Mouse (Mus musculus) forelimb bud, embryonic 11.5 days (tissue): ENCODE measurements around the gene Kcnip1.

Experiments
- DNase-seq: peaks from one replicate; pipeline ENCODE4 v3.0.0-alpha.2; 2012; ENCODE audit warnings: low read depth, low spot score

Kcnip1 gene

DNA sequence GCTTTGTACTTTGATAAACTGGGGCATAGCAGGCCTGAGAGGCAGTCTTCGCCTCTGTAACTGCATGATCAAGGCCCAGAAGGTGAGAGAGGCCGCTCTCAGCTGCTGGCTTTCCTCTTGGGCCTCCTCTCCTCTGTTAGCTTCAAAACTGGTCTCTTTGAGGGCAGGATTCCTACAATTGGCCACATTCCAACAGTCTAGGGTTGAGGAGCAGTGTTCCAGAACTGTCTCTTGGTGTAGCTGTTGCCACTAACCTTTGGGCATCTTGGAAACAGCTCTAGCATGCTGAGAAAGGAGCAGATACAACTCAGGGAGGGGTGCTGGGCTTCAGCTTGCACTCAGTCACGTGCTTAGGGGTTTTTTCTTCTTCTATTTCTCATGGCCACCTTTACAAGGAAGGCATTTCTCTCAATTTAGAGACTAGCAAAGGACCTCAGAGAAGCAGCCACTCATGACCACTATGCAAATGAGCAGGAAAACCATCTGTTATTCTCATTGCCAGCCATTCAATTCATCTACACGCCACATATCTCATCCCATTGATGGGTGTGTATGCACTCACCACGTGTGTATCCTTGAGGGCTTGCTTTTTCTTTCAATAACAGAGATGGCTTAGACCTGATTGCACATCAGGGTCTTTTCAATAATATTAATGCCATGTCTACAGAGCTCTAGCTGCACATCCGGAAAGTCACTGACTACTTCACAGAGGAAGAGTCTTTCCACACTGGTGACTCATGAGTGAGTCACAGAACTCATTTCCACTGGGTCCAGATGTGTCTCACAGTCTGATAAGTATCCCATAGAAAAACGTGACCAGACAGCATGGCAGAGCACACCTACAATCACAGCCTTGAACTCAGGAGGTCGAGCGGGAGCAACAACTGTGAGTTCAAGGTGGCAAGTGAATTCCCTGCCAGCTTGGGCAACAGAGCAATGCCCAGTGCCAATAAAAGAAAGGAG, 225.7 kb downstream of the Kcnip1 start:
- DNase-seq = no peak

DNA sequence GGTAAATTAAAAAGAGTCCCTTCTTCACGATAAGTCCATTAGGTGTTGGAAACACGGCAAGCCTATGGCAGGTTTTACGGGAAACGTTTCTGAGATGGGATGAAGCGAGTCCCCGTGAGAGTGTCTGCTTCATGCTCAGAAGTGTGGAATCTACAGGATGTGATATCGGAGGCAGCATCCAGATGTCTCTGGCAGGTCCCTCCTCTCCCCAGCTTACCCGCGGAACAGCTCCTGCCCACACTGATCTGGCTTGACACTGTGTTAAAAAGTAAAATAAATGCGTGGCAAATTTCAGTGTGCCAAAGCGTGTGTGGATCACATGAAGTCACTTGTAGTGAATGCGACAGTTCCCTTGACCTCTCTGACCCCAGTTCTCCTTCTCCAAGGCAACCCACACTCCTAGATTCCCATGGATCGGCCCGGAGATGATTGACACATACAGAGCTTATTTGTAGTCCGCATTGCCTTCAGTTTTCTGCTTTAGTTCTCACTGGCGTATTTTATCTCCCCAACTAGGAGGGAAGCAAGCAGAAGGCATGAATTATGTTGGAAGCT, 231.7 kb downstream of the Kcnip1 start:
- DNase-seq = no peak

DNA sequence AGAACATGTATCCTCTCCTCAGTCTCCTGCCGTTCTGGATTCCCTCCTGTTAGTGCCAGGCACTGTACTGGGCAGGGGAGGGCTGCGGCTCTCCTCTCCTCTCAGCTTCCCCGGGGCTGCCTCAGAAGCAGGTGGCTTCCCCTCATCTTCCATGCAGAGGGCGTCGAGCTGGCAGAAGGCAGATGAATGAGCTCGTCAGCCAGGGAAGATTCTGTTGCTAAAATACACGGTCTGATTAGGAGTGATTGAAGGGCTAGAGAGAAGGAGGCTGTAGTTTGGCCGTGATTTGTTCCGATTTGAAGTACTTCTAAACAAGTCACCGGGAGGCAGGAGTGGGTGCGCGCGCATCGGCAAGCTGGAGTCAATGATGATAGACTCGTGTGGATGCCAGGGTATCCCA, 236.3 kb downstream of the Kcnip1 start:
- no peak for DNase-seq

DNA sequence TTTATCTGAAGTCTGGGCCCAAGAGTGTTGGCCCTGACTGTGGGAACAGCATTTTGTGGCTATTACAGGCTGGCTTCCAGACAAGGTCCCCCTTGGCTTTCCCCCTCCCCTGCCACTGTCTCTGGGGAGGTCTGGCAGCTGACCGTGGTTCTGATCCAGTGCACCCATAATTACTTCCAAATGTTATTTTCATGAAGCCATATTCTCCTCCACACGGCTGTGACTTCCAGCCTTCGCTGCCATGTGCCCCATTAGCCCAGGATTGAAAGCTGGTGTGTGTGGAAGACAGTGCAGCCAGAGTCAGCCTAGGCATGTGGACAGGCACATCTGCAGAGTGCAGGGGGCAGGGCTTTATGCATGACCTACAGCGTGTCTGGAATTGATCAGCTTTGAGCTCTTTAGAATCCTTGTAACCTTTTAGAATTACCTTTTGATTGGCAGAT, 240.5 kb downstream of the Kcnip1 start:
- DNase-seq = peak; percentile 61

DNA sequence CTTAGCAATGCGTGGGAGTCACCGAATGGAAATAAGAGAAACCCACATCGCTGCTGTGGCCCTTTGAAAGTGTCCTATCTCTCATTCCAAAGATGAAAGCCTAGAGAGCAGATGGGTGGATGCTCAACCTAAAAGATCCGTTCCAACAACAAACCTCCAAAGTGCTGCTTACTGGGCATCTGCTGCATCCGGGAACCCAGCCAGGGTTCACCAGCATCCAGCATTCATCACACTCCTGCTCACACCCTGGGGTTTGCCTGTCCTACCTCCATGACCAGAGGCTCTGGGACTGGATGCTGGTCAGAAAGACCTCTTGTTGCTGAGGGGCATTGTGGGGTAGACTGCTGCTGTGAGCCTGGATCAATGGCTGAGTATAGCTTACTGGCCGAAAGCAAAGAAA, 241.4 kb downstream of the Kcnip1 start:
- no peak for DNase-seq

DNA sequence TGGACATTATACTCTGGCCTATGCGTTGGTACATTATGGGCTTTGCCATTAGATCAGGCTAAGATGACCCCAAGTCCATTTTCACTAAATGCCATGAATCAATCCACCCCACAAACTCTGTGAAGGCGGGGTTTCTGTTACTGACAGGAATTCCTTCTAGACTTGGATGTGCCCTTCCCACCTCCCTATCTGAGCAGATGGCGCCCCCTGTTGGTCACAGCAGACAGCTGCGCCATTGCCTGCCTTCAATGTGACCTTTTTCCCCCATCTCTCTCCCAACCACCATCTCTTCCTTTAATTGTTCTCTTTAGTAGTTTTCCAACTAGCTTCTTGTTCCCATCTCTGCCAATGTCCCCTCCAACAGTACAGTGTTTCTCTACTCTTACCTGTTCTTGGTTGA, 243.0 kb downstream of the Kcnip1 start:
- no peak for DNase-seq

DNA sequence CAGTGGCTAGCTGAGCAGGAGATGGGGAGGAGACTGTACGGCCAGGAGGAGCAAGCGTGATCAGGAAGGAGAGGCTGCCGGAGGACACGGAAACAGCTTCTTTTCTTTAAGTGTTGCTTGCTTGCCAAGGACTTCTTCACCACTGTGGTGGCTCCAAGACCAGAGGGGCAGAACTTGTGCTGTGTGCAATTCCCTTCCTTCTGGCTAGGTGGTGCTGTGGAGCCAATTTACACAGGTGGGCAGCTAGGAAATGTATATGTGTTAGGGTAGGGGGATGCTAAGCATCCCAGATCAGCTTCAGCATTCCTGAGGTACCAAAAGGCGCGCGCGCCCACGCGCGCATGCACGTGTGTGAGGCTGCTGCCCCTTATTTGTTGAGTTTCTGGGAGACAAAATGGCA, 243.5 kb downstream of the Kcnip1 start:
- DNase-seq = no peak

DNA sequence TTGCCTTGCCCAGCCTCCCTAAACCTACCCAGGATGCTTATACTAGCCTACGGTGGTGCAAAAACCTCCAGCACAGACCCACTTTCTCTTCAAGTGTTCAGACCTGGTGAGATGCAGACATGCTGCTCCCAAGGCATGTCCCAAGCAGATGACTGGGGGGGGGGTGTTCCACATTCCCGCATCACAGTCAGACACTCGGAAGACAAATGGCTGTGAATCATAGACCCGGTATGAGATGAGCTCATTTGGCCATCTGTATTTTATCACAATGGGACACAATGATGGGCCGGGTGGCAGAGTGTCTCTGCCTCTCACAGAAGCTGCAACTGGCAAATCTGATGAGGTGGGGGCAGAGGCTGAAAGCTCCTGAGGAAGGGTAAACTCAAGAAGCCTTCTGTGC, 244.2 kb downstream of the Kcnip1 start:
- DNase-seq = no peak

DNA sequence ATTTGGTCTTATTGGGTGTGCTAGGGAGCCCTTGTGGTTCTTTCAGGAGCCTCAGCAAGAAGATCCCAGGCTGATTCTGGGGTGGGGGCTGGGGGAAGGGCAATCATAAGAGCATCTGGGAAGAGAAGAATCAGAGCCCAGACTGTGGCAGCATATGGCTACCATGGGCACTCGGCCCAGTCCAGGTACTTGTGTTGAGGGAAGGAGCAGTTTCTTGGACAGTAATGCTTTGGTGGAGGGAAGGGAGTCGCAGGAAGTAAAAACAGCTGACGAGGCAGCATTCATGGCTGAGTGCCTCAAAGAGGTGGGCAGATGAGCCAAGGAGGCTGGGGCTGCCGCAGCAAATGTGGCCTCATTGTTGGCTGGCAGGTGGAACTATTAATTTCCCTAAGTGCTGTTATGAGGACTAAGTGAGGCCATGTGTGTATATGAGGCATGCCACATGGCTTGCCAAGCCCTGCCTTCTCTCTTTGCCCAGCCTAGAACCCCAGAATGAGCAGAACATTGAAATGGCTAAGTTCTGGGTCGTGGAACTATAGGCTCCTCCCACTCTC, 245.5 kb downstream of the Kcnip1 start:
- DNase-seq = no peak

DNA sequence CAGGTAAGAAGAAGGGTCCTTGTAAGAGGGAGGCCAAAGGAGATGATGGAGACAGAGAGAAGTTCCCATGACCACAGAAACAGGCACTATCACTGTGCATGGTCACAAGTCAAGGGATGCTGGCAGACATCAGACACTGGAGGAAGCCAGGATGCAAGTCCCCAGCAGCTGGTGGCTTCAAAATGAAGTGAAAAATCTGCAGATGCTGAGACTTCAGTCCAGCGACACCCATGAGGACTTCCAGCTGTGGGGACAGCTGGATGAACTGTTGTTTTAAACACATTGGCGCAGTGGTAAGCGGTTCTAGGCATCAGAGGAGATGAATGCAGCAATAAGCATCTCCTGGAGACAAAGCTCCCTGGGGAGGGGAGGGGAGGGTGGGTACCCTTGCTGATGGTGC, 246.6 kb downstream of the Kcnip1 start:
- no peak for DNase-seq

DNA sequence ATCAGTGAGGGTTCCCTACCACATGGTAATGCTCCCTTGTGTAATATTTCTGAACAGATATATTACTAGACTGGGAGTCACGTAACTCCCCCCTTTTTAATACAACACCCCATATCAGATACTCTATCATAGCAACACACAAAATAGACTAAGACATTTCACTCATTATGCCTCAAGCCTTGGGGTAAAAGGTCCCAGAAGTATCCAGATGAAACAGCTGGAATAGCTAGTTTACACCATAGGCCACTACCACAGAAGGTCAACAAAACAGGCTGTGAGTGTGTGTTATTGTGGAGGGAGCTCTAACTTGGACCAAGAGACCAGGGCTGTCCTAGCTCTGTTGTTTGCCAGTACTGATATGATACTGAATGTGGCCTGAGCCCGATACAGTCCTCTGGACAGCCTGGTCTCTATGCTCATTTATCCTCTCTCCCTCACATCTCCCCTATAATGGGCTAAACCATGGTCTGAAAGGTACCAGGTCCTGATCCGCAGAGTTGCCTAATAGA, 247.1 kb downstream of the Kcnip1 start:
- no peak for DNase-seq

DNA sequence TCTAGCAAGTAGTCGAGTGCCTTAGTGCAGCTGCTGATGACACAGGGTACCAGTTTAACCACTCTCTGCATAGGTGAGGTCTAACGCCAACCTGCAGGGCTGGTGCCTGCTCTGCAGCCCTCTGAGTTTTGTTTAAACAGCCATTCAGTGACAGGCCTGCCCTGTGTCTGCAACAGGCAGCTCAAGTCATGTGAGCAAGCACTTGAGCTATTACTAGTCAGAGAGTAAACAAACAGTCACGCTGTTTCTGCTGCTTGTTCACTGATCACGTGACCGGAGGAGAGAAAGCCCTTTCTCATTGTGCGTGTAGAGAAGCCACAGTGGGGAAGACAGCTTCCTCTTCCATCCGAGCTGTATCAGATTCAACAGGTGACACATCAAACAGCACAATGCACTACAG, 248.5 kb downstream of the Kcnip1 start:
- DNase-seq = no peak

DNA sequence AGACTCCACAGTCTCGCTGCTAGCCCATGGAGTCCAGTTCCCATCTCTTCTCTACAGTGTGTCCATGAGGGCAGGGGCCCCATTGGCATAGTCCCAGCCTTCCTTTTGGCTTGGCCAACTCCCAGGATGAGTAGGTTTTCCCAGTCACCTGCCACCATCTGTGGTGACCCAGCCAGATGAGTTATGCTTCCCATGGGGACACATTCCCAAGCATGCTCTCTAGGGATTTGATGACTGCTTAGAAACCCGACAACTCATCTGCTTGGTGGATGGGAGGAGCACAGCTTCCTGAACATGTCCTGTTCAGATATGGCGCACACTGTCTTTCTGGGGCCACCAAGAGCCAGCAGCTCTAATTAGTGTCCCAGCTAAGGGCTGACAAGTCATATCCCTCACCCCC, 252.8 kb downstream of the Kcnip1 start:
- DNase-seq = no peak

DNA sequence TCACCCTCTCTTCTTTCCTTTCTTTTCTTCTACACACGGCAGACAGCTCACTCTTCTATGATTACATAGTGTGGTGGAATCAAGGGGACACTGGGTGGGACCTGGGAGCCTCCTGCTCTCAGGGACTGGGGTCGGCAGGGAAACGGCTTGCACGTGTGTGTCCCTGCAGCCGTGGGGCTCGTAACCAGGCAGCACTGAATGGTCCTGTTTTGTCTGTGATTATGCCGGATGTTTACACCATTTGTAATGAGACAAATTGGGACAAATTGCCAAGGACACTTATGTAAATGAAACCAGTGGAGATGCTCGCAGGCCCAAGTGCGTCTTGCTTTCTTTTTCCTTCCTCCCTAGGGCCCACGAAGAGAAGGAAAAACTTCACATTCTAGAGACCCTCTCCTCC, 256.5 kb downstream of the Kcnip1 start:
- no peak for DNase-seq

DNA sequence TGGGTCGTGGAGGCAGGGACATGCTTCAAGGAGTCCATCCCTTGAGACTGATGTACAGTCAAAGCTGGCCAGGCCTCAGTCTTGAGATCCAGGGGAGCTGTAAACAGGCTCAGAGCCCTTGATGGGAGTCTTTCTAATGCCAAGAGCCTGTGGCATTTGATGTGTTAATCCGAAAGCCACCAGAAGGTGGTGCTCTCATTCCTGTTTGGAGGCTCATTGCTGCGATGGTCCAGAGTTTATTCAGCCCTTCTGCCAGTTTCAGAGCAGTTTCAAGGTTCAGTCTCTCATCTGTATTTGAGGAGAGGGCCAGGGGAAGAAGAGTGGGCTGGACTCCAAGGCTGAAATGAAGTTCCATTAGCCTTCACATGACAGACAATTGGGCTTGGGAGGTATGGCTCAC, 259.7 kb downstream of the Kcnip1 start:
- DNase-seq = peak; percentile 78

DNA sequence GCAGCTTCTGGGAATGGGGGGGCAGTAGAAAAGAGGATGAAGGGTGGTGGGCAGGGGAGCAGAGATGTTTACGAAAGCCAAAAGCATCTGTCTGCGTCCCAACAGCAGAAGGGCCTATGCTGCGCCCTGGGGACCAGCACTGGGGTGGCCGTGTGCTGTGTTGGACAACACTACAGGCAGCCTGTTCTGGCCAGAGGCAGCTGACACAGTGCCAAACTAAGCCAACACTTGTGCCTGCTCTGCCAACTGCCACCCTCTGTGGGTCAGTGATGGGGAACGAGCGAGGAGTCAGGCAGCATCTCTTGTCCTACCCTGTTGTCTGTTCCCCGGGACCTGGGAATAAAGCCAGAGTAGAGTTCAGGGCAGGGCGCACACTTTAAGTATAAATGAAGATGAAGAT, 260.6 kb downstream of the Kcnip1 start:
- DNase-seq = no peak

DNA sequence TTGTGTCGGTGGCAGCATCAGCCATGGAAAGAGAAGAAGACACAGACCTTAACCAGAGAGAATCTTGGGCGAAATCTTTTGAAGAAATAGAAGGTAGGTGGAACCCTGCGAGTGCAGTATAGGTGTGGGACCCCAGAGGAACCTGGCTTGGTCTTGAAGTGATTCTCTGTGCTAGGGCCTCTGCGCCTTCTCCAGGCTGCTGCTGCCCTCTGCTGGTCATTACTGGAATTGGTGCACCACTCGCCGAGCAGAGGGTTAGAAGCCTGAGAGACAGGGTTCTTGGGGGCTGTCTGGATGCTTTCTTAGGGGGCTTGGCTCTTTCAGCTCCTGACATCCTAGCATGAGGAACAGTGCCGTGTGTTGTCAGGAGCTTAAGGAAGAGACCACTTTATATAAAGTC, 271.7 kb downstream of the Kcnip1 start:
- DNase-seq = peak; percentile 67

DNA sequence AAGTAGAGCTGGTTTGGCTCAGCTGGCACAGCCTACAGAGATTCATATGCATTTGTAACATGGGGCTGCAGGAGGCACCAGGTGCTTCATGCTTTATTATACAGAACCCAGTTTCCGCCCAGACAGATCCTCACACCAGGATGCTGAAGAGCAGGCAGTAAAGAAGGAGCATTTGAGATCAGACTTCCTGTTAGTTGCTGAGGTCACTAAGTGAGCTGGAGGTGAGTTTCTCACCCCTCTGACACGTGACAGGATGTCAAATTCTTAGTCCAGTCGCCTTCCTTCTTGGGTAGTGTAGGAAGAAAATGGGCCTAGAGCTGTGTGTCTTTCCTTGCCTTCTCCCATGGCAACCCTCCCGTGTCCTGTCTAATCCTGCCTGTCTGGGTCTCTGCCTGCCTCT, 286.2 kb downstream of the Kcnip1 start:
- no peak for DNase-seq

DNA sequence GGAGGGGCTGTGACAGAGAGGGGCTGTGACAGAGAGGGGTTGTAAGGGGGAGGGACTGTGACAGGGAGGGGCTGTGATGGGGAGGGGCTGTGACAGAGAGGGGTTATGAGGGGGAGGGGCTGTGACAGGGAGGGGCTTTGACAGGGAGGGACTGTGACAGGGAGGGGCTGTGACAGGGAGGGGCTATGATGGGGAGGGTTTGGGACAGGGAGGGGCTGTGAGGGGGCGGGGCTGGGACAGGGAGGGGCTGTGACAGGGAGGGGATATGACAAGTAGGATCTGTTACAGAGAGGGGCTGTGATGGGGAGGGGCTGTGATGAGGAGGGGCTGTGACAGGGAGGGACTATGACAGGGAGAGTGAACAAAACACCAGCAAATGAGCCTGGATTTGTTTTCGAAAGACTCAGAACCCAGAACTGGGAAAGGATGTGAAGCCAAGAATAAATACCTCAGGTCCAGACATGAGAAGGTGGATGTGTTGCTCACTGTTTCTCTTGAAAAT, 290.9 kb downstream of the Kcnip1 start:
- no peak for DNase-seq

DNA sequence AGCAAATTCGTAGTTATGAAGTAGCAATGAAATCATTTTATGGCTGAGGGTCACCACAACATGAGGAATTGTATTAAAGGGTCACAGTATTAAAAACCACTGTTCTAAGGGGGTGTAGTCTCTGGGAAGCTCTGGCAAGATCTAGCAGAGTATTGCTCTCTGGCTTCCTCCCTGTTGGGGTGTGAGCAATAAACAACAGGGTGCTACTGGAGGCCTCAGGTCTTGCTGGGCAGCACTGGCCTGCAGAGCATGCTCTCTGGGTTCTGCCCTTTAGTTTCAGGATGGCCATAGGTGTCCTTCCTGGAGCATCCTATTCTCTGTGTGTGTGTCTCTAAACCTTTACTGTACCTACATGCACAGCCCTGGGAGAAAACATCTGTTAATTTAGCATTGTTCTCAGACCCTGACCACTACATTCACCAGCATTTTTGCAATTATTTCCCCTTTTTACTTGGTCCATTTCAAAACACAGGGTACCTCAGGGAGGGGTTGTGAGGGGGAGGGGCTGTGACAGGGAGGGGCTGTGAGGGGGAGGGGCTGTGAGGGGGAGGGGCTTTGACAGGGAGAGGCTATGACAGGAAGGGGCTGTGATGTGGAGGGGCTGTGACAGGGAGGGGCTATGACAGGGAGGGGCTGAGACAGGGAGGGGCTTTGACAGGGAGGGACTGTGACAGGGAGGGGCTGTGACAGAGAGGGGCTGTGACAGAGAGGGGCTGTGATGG, 291.6 kb downstream of the Kcnip1 start:
- no peak for DNase-seq

DNA sequence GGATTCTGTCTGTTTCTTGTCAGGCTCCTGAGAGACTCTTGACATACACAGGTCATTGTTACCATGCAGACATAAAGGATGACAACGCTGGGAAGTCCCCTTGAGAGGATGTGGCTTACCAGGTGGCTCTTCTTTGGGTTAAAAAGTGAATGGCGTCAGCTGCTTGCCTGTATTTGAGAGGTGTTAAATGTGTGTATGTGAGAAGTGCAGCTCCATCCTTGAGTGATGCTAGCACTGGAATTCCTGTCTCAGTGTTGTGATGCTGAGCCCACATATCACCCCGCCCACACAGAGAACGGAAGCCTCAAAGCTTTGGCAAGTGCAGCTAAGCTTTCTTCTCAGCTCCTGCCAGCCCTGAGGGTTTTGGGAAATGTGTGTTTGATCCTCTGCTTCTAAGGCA, 292.2 kb downstream of the Kcnip1 start:
- no peak for DNase-seq

DNA sequence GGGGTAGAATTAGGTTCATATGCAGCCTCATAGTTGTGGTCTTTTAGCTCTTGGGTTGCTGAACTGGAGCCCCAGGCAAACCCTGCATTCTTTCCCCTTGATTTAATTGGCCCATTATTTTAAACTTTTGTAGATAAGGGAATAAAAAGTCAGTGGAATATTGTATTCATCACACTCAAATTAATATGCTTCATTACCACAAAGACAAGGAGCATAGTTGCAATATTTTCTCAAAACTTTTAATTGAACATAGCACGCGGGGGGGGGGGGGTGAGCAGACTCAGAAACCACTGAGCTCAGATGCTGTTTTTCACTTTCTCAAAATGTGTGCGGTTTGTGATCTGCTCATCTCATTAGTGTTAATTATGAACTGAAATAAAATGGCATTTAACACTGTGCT, 302.8 kb downstream of the Kcnip1 start:
- DNase-seq = no peak
